Mouse (Mus musculus): Measurements from ENCODE around the gene Ctsh.

- no peak for TF ChIP-seq CTCF (conservative IDR thresholded peaks at IDR 0.05; ENCODE audit: insufficient read depth, insufficient read length, low read depth, low read length)
- no peak for TF ChIP-seq POLR2A (IDR thresholded peaks at IDR 0.05; ENCODE audit: low read depth, low read length)
Observed at GRCm38 (mm10) chr9:90036313-90036712, 17.6 kb upstream of the Ctsh start.

All from kidney, adult 2 months (tissue).